Mouse (Mus musculus) neural tube, embryonic 14.5 days (tissue): ENCODE measurements at regions not wholly inside any gene's neighbourhood (a gene's known extent, or its start where the extent isn't known, plus 50 kb on each side); places are given as distances from the start of the nearest gene placed in this dataset.
A peak's percentile ranks its signal among the peaks of the same experiment; 100 is the strongest.

Source experiments
- ATAC-seq: fragments of 200-750 bp; cut with Nextera tagmentation; 2 replicates; pipeline ENCODE4 v1.8.0; 2017; ENCODE audit warnings: low read depth, mild to moderate bottlenecking, moderate TSS enrichment, moderate library complexity
- H3K27ac ChIP-seq: fragments of 300-500 bp; sonication (generic); 2 replicates; pipeline ENCODE4 v1.5.1; 2014; ENCODE audit warnings: low read depth, mild to moderate bottlenecking, control low read depth, low read length, moderate library complexity, mixed read lengths
- H3K27me3 ChIP-seq: fragments of 300-500 bp; sonication (generic); 2 replicates; pipeline ENCODE4 v1.6.1; 2014; ENCODE audit warnings: low read length; ENCODE audit not compliant: control insufficient read depth, insufficient read depth
- H3K36me3 ChIP-seq: fragments of 300-500 bp; sonication (generic); 2 replicates; pipeline ENCODE4 v1.6.1; 2014; ENCODE audit warnings: low read length, mixed read lengths; ENCODE audit not compliant: control insufficient read depth, insufficient read depth
- H3K4me1 ChIP-seq: fragments of 300-500 bp; sonication (generic); 2 replicates; pipeline ENCODE4 v1.6.1; 2014; ENCODE audit warnings: low read length; ENCODE audit not compliant: control insufficient read depth, insufficient read depth
- H3K4me2 ChIP-seq: fragments of 300-500 bp; sonication (generic); 2 replicates; pipeline ENCODE4 v1.6.1; 2014; ENCODE audit warnings: mild to moderate bottlenecking, low read depth, low read length, control low read depth
- H3K4me3 ChIP-seq: fragments of 300-500 bp; sonication (generic); 2 replicates; pipeline ENCODE4 v1.5.1; 2014; ENCODE audit warnings: low read depth, low read length, control low read depth, mixed read lengths
- H3K9ac ChIP-seq: fragments of 300-500 bp; sonication (generic); replicated peaks from 2 replicates; pipeline ENCODE4 v1.6.1; 2014; ENCODE audit warnings: low read depth, mild to moderate bottlenecking, control low read depth, low read length, mixed read lengths
- H3K9me3 ChIP-seq: fragments of 300-500 bp; sonication (generic); 2 replicates; pipeline ENCODE4 v1.6.1; 2016; ENCODE audit warnings: low read length; ENCODE audit not compliant: control insufficient read depth
- WGBS: fragments of 180-500 bp; shearing (Covaris S2); extraction: QIAGEN DNeasy Blood & Tissue Kit; methylation state at CpG from one replicate; pipeline ENCODE4 v1.1.7; 2014; 5-methylcytosine and 5-hydroxymethylcytosine counted together
- microRNA-seq: library from miRNA; unstranded; fragments of <30 nt; microRNA quantifications from one replicate; pipeline ENCODE4, GENCODE M21; 2016

GRCm38 (mm10) chr3:140184899-140185525 lies 979.5 kb downstream of the Stpg2 start:
- ATAC-seq: no peak
- Histone ChIP-seq H3K27ac (no peak overlapping the region), H3K4me1 (no peaks in the 10 kb centered on the region), H3K27me3 (no peaks in the 10 kb centered on the region), H3K36me3 (no peaks in the 10 kb centered on the region), H3K9me3 (no peaks in the 10 kb centered on the region), H3K4me3 (no peak overlapping the region), H3K9ac (no peak overlapping the region), H3K4me2 (no peak overlapping the region)
- 50% methylated on average over 4 of the region's 4 CpGs for WGBS

DNA sequence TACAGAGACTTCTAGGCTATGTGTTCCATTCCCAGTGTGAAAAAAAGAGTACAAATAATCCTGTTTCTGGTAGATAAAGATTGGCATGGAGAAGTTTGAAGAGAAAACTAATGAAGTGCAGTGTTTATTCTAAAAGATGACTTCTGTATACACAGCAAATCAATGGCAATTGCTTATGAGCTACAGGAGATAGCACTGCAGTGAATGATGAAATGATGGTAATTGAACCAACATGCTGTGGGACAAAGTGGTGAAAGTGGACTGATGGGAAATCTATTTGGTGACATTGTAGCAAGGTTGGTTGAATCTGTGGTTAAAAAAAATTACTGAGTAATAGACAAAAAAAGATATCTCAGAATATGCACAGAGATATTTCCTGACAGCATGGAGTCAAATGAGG lies 1000.4 kb downstream of the Stpg2 start:
- no peak overlapping the region for H3K4me2 ChIP-seq
- ATAC-seq: no peak

DNA sequence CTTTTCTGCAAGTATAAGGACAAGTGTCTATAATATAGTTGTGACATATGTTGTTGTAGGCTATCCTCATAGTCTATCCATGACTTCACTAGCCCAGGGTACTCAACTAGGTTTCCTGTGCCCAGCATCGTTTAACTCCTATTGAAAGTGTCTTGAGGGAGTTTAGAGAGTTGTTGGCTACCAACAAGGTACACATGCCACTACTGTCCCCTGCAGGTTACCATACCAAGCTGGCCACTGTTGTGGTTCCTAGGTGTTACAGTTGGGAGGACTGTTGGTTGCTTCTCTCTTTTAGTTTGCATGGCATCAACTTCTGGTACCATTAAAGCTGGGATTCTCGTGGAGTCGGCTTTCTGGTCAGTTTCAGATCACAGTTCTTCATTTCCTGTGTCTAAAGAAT lies 990.7 kb downstream of the Pdha2 start:
- ATAC-seq: no peak
- H3K9me3 ChIP-seq: no peaks in the 10 kb centered on the region
- 82% methylated on average over 3 of the region's 3 CpGs for WGBS
- H3K4me1 ChIP-seq: no peaks in the 10 kb centered on the region
- no peak overlapping the region for H3K4me2 ChIP-seq
- H3K36me3 ChIP-seq: no peaks in the 10 kb centered on the region
- H3K4me3 ChIP-seq: no peak overlapping the region
- H3K27ac ChIP-seq: no peak overlapping the region
- H3K27me3 ChIP-seq: no peaks in the 10 kb centered on the region
- H3K9ac ChIP-seq: no peak overlapping the region

More for the DNA sequence above, 1000.4 kb downstream of the Stpg2 start:
- H3K36me3 ChIP-seq: no peaks in the 10 kb centered on the region
- no peak overlapping the region for H3K27ac ChIP-seq
- no peak overlapping the region for H3K9ac ChIP-seq
- no peaks in the 10 kb centered on the region for H3K4me1 ChIP-seq
- no peak overlapping the region for H3K4me3 ChIP-seq
- H3K27me3 ChIP-seq: no peaks in the 10 kb centered on the region
- no peaks in the 10 kb centered on the region for H3K9me3 ChIP-seq

GRCm38 (mm10) chr3:140230712-140231111 lies 981.4 kb downstream of the Pdha2 start:
- H3K27me3 ChIP-seq: no peaks in the 10 kb centered on the region
- H3K9me3 ChIP-seq: no peaks in the 10 kb centered on the region
- no peak overlapping the region for H3K4me2 ChIP-seq
- ATAC-seq: no peak
- no peaks in the 10 kb centered on the region for H3K36me3 ChIP-seq
- H3K4me1 ChIP-seq: no peaks in the 10 kb centered on the region
- WGBS: 88% methylated on average over 2 of the region's 2 CpGs
- no peak overlapping the region for H3K4me3 ChIP-seq
- H3K27ac ChIP-seq: no peak overlapping the region
- H3K9ac ChIP-seq: no peak overlapping the region

DNA sequence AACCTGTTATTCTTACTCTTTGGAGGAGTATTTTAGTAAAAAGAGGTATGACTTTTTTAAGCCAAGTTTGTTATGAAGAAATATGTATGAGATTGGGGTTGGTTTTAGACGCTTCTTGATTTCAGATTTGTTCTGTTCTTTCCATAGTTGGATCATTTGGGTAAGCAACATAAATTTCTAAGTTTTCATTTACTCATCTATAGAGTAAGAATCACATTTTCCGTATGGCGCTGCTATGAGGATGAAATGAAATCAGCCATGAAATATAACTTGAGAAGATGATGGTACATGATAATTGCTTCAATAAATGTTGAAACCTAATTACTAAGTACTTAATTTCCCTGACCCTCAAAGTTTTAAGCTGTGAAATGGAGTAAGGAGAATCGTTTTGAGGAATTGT lies 979.0 kb downstream of the Pdha2 start:
- no peak overlapping the region for H3K4me2 ChIP-seq
- no peaks in the 10 kb centered on the region for H3K9me3 ChIP-seq
- ATAC-seq: no peak
- no peak overlapping the region for H3K9ac ChIP-seq
- 81% methylated on average over 4 of the region's 4 CpGs for WGBS
- H3K4me3 ChIP-seq: no peak overlapping the region
- H3K4me1 ChIP-seq: no peaks in the 10 kb centered on the region
- H3K27me3 ChIP-seq: no peaks in the 10 kb centered on the region
- H3K27ac ChIP-seq: no peak overlapping the region
- no peaks in the 10 kb centered on the region for H3K36me3 ChIP-seq

GRCm38 (mm10) chr3:140233809-140234208 lies 978.3 kb downstream of the Pdha2 start:
- no peak overlapping the region for H3K27ac ChIP-seq
- H3K9ac ChIP-seq: no peak overlapping the region
- no peak overlapping the region for H3K4me3 ChIP-seq
- ATAC-seq: no peak
- H3K27me3 ChIP-seq: no peaks in the 10 kb centered on the region
- H3K4me2 ChIP-seq: no peak overlapping the region
- no peaks in the 10 kb centered on the region for H3K36me3 ChIP-seq
- no peaks in the 10 kb centered on the region for H3K9me3 ChIP-seq
- no peaks in the 10 kb centered on the region for H3K4me1 ChIP-seq
- WGBS: 80% methylated on average over 2 of the region's 2 CpGs

DNA sequence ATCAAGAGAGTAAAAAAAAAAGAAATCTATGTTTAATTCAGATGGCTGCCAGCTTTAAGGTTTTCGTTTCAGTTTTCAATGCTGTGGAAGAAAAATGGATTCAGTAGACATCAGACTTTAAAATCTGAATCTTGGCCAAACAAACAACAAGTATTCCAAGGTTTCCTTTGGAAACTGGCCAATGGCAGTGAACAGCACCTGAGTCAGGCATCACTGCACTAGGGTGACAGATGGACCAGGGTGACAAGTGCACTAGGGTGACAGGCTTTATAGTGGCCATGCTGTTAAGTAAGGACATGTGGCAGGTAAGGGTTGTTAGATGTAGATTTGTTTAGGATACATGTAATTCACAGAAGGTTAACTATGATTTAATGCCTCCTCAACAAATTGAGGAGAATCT lies 972.9 kb downstream of the Pdha2 start:
- Histone ChIP-seq H3K4me2 (no peak overlapping the region), H3K4me3 (no peak overlapping the region), H3K4me1 (no peaks in the 10 kb centered on the region), H3K36me3 (no peaks in the 10 kb centered on the region), H3K27me3 (no peaks in the 10 kb centered on the region), H3K9ac (no peak overlapping the region), H3K9me3 (no peaks in the 10 kb centered on the region), H3K27ac (no peak overlapping the region)
- ATAC-seq: no peak
- WGBS: 69% methylated on average over 1 of the region's 1 CpGs

Small RNA genes lying in the stretch of these regions (microRNA-seq; reads per million reads assigned to microRNA genes)
- 114 reads per million, percentile 49 among the genes with 10 or more reads in this experiment for gene Mir7j
